Mouse (Mus musculus) testis, adult 2 months (tissue): ENCODE results near the gene Ttc28.

ENCODE experiments used
- CTCF ChIP-seq: fragments of 200-500 bp; IDR thresholded peaks from 2 replicates; pipeline ENCODE4 v1.5.1; 2012; ENCODE audit warnings: low read depth, mild to moderate bottlenecking, inconsistent platforms, low read length, moderate library complexity; ENCODE audit not compliant: control insufficient read depth, insufficient read depth, insufficient replicate concordance
- POLR2A ChIP-seq: fragments of 200-500 bp; IDR thresholded peaks from 2 replicates; pipeline ENCODE4 v1.6.1; 2012; ENCODE audit warnings: low read depth, mild to moderate bottlenecking, inconsistent platforms, low read length, moderate library complexity; ENCODE audit not compliant: control insufficient read depth

DNA sequence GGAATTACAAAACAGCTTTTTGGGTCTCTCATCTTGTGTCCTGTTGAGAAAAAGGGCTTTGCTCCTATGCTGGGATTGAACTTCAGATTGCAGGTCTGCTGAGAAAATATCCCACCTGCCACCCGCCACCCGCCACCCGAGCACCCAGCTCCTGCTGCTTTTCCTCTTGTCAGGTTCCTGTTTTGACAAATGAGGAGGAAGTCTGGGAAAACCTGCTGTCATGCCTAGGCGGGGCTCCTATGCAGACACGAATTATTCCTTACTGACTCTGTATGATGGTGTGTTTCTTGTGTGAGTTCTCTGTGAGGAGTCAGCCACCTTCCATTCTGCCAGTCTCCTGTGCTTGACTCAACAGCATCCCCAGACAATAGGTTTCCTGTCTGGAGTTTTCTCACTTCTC lies 19.2 kb upstream of the Ttc28 start:
- TF ChIP-seq CTCF, result no peak
- TF ChIP-seq POLR2A, result no peak
